Mouse (Mus musculus): ENCODE results near the gene Pdcd1lg2.
"Not testable (repeated sequence)": the region's sequence is repeated elsewhere in the genome, so short reads cannot be mapped to it uniquely, and the experiment has no call there.

The Pdcd1lg2 gene

DNA sequence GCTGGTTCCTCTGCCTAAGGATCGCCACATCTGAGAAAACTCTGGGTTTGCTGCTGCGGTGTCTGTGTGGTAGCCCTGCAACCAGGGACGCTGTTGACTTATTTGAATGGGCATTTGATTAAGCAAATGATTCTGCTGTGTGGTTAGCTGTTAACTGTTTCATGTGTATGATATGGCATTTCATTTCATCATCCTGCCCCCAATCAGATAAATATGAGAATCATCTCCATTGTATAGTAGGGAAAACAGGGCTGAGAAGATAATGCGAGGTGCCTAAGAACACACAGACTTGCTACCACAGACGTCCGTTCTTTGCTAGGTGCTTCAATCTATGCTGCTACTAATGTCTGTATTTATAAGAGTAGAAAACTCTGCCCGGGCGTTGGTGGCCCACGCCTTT is 26.3 kb upstream of the Pdcd1lg2 start:
- no peak for DNase-seq

DNA sequence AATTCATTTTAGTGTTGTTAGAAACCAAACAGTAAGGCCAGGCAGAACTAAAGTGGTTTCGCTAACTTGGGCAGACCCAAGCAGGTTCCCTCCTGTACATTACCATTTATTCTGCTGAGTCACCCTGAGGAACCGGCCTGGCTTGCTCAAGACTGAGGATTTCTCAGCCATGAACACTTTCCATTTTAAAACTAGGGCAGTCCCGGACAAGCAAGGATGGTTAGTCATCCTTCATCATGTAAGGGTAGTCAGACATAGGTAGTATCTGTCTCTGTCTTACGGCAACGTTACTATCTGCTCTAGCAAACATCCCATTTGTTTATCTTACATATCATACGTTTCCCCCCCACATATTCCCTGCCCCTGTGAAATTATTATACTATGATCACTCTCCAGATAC is 25.7 kb upstream of the Pdcd1lg2 start:
- DNase-seq: no peak

DNA sequence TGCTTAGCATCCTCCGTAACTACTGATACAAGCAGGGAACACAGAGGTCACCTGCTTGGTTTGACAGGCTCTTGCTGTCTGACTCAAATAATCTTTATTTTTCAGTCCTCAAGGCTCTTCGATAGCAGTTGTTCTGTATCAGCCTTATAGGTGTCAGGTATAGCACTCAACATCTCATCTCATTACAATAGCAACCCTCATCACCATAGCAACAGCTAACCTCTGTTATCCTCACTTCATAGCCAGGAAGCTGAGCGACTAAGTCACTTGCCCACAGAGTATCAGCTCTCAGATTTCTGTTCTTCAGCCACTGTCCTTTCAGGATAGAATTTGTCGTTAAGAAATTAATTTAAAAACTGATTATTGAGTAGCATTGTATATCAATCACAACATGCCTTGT is 24.9 kb upstream of the Pdcd1lg2 start:
- DNase-seq: no peak

DNA sequence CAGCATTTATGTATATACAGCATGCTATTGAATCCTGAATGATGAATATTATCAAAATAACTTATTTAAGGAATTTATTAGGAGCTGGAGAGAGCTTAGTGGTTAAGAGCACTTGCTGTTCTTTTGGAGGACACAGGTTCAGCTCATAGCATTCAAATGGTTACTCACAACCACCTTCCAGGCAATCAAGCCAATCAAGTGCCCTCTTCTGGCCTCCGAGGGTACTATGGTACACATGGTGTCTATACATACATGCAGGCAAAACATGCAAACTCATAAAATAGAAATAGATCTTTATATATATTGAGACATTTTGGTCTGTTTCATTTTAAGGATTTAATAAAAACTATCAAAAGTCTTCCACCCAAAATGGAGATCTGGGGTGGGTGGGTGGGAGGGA is 21.9 kb upstream of the Pdcd1lg2 start:
- DNase-seq: no peak

DNA sequence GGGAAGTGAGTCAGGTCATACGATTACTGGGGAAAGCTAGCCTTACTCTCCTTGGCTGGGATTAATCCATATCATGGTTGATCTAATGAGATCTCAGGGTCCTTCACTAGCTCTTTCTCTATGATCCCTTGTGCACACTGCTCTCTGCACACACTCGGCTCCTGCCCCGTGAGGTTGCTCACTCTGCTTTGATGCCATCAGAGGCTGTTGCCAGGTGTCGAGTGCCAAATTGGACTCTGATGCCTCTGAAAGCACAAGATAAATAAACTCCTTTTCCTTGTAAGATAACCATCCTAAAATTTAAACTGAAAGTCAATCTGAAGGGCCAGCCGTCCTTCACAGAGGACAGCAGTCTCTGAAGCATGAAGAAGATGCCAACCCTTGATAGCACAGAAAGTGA is 20.2 kb upstream of the Pdcd1lg2 start:
- DNase-seq: no peak

DNA sequence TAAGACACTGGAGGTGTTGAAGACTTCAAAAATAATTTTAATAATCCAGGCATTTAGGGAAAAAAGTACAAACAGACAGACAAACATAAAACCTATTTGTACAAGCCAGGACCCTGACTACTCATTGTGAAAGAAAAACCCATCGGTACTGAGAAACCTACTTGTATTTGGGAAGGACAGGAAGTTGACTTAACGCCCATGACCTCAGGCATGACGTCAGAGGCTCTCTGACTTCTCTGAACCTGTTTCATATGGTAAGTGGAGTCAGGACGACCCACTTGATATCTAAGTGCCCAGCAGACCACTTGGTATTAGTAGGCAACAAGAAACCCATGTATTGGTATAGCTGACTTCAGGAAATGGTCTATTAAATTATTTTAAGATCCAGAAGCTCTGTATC is 19.4 kb upstream of the Pdcd1lg2 start:
- DNase-seq: no peak

DNA sequence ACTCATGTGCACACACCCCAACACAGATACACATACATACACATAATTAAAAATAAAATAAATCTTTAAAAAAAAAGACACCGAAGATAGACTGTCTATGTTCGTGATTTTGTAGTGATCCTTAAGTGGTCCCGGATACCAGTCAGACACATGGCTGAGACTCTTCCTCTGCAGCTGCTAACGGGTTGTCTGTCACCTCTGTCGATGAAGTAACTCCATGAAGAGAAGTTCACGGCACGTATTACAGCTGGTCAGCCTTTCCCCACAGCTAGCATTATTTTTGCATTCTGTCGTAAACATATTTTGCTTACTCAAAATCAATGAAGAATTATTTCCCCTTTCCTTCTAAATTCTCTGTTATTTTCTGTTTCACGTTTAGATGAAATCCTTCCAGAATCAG is 17.4 kb upstream of the Pdcd1lg2 start:
- DNase-seq: no peak

DNA sequence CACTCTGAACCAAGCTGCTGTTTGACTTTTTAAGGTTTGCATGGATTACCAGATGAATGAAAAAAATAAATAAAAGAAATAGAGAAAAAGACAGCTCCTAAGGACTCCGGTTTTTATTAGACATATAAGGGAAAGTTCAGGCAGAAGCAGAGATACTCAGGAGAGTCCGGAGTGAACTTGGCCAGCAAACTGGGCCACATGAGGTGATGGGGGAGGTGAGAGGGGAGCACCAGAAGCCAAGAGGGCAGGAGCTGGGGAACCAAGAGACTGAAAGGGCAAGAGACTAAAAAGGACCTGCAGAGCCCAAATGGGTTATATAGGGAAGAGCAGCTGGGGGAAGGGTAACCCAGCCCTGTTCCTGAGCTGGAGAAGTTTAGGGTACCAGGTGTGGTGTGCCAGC is 16.0 kb upstream of the Pdcd1lg2 start:
- no peak for DNase-seq

DNA sequence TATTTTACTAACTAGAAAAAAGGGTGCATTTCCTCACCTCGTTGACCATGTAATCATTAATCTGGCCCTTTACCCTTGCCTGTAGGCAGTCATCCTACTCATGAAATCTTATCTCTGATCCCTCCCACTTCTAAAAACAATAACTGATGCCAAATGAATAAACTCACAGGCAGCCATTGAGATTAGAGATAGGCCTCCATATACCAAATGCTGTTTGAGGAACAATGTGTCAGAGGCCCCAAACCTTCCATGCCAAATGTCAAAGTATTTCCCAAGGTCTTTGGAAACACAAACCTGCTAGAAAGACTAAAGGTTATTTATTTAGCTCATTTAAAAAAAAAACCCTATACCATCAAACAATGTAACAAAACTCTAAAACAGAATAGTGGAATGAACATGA is 14.4 kb upstream of the Pdcd1lg2 start:
- no peak for DNase-seq

DNA sequence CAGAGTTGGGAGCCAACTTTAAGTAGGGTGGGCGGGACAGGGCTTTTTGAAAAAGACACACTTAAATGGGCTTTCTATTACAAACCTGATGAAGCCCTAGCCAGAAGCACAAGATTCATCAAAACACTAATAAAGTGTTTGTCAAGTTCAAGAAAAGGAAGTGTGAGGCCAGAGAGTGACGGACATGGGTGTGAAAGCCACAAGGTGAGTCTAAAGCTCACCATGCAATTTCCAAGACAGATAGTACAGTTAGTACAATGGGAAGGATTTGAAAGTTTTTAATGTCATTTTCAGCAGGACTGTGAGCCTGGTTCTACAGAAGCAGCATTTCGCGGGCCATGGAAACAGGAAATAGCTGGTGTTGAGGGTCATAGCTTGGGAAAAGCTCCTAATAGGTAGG is 10.9 kb upstream of the Pdcd1lg2 start:
- DNase-seq: no peak

DNA sequence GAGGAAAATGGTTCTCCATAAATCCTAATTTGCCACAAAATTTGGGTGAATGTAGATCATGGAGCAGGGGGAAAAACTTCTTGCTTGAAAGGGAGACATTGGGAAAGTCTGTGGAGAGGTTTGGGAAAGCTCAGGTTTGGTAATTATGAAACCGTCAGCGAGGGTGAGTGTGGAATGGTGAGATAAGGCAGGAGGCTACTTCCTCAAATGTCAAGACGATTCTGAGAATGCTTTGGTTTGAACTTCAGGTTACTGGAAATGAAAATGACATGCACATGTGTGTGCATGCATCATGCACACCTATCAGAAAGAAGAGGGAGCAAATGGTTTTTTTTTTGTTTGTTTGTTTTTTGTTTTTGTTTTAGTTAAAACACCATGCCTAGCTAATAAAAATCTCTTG is 10.3 kb upstream of the Pdcd1lg2 start:
- DNase-seq: no peak

DNA sequence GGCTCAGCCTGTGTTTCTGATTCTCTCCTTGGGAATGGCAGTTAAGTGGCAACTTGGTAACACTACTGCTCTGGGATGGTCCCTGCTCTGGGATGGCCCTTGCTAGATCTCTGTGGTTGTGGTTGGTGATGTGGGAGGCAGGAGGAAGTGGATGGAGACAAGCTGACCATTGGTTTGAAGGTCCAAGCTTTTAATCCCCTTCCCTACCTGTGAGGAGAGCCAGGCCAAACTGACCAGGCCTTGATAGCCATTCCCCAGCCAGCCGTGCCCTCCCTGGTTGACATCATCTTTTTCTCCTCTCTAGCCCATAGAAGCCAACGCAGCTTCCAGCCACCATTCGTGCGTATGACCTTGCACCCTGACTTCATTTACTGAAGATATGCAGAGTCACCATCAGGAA is 8.1 kb upstream of the Pdcd1lg2 start:
- no peak for DNase-seq

DNA sequence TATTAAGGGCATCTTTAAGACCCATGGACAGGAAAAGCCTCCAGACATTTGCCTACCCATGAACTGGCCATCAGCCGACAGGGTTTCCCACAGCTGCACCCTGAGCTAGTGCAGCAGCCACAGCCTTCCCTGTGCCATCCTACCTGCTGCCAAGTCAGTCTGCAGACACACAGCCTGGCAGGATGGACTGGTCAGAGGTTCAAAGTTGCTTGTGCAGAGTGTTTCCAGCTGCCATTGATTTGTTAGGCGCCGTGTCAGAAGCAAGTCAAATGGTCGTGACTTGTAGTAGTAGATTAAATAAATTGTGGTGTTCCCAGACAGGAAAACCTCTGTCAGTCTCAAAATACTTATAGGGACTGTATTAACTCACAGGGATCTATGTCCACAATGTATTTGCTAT is 7.5 kb upstream of the Pdcd1lg2 start:
- DNase-seq: no peak

DNA sequence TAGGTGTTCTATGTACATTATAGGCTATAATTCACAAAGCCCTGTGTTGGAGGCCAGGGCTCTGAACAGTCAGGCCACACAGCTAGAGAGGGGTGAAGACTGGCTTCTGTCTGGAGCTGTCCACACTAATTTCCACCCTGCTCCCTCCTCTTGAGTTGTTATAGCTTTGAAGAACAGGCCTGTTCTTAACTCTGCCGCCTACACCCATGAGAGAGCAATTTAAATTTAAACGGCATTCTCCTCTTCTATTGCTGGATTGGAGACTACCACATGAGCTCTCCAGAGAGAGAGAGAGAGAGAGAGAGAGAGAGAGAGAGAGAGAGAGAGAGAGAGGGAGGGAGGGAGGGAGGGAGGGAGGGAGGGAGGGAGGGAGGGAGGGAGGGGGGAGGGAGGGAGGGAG is 5.3 kb upstream of the Pdcd1lg2 start:
- no peak for DNase-seq

DNA sequence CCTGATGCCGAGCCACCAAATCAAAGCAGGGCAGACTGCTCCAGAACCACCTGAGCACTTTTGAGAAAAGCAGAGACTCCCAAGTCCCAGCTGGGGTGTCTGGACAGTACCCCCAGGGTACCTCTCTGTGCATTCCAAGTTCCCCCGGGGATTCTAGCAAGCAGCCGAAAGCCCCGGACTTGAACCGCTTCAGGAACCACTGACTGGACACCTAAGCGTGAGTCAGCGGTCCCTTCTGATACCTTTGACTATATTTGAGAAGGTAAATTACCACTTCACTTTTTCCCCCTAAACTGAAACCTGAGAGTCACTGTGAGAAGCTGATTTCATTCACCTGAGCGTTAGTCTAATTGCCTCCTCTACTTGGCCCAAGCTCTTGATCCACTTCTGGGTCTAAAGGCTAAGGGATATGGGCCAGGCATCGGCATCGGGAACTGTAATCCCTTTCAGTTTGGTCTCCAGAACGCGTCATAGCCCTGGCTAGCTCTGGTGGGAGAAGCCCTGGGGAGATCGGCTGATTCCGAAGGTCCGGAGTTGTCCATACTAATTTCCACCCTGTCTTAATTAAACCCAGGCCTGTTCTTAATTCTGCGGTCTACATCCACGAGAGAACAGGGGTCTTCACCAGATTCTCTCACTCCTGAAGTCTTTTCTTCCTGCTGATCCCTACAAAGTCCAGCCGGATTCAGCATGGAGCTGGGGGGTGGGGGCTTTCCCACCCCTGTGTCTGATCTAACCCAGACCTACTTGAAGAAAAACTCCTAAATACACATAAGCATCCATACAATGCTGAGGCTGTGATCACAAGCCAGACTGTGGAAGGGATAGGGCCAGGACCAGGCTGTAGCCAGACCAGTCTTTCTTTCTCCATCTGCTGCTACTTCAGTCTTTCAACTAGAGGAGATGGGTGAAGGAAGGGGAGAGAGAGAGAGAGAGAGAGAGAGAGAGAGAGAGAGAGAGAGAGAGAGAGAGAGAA is 4.4 kb upstream of the Pdcd1lg2 start:
- no peak for DNase-seq

DNA sequence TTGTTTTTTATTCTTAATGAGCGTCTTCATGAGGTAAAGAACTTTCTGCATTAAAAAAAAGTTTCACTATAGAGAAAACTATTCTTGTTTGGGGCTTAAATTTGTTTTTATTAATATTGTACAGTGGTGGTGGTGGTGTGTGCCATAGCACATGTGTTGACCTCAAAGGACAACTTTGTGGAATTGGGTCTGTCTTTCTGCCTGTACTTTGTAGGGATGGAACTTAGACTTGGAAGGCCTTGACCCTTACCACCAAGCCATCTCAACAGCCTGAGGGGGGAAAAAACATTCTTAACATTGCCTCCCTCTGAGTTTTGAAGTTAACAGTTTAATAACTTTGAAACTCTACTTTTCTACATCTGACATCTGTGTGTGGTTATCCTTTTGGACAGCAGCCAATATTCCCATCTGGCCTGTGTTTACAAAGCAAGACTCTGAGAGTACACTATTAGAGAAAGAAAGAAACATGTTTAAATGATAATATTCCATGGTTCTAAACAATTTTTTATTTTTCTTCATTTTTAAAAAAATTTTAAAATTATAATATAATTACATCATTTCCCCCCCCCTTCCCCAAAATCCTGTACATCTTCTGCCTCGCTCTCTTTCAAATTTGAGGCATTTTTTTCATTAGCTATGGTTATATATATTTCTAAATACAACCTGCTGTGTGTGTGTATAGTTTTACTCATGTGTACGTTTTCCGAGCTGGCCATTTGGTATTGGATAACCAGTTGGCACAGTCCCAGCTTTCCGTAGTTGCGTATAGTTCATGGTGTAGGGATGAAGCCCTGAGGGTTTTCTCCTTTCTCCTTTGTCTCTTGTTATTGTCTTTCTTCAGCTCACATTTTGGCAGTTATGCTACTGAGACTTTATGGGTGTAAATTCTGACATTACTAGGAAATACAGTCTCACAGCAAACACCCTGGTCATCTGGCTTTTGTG is 2.0 kb downstream of the Pdcd1lg2 start:
- DNase-seq: no peak

DNA sequence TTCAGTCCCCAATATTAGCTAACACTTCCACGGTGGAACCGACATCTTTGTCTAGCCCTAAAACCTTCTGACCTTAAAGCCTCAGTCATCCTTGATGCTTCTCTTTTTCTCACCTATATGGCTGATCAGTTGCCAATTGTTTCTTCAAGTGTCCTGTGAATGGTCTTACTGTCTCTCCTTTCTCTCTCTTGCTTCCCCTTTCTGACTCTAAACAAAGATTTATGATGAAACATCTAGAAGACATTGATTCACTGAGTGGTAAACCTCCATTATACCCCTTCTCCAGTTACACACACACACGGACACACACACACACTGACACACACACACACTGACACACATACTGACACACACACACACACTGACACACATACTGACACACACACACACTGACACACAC is 3.8 kb downstream of the Pdcd1lg2 start:
- DNase-seq: no peak

DNA sequence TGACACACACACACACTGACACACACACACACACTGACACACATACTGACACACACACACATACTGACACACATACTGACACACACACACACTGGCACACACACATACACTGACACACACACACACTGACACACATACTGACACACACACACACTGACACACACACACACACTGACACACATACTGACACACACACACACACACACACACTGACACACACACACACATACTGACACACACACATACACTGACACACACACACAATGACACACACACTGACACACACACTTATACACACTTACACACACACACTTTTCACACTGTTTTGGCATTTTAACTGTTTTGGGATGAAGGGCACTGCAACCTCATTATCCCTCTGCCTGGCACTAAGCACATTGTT is 4.2 kb downstream of the Pdcd1lg2 start:
- not testable (repeated sequence) for DNase-seq

DNA sequence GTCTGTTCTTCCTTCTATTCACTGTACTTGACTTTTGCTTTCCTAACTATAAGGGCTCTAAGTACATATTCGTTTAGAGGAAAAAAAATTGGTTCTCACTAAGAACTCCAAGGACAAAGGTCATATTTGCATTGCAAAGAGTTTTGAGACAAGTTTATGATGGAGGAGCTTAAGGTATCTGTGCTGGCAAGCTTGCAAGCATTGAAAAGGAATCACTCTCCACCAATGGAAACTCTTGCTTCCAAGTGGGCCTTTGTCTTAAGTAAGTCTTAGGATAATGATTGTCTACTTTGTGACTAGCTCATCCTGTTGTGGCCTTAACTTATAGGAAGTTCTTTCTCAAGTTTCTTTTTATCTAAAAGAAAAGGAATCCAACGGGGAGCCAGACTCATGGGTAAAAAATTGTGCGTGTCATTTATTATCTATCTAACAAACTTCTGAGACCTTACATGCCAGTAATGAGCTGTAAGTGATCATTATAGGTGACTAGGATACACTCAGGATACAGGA is 5.7 kb downstream of the Pdcd1lg2 start:
- no peak for DNase-seq

DNA sequence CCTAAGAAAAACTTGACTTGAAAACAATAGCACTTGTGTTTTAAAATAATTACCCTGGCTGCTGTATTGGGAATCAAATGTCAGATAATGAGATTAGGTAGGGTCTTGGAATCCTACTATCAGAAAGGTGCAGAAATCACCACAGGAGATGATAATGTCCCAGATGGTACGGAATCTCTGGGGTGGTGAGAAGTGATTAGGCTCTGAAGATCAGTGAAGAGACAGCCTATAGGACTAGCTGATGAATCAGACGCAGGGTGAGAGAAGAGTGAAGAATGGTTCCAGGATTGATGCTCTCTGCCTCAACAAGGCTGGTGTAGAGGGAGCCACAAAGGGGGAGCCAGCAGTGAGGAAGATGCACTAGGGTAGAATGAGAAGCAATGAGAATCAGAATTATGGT is 6.5 kb downstream of the Pdcd1lg2 start:
- DNase-seq: no peak

DNA sequence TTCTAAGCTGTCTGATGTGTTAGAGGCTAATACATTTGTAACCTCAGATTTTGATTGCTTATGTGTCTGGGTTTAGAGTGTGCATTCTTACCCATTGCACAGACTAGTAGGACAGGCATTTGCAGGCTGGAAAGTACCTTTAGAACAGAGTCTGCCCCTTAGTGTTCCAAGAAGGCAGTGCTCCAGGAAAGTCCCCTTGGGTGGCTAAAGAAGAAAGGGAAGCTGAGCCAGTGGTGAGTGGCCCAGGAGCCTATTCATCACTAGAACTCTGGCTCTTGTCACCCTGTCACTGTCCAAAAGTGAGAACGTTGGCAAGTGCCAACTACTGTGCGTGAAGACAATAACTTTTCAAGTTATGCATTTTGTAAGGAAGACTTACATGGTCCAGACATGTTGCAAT is 7.2 kb downstream of the Pdcd1lg2 start:
- DNase-seq: no peak

DNA sequence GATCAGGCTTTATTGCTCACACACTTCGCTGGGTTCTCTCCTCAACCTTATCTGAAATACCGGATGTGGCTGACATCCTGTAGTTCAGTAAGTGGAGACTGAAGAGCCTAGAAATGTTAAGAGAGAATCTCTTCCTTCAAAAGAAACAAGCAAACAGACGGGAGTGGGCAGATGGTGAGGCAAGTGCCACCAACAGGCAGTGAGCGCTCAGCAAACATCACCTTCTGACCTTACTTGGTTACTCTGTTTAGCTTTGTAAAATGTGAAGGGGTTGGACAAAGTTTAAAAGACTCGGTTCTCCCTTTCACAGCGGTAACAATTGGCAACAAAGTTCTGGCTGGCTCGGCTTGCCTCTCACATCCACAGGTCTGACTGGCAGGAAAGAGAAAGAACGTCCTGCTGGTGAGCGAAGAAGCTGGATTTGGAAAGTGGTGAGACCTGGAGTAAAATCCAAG is 8.0 kb downstream of the Pdcd1lg2 start:
- DNase-seq: peak; percentile 51

DNA sequence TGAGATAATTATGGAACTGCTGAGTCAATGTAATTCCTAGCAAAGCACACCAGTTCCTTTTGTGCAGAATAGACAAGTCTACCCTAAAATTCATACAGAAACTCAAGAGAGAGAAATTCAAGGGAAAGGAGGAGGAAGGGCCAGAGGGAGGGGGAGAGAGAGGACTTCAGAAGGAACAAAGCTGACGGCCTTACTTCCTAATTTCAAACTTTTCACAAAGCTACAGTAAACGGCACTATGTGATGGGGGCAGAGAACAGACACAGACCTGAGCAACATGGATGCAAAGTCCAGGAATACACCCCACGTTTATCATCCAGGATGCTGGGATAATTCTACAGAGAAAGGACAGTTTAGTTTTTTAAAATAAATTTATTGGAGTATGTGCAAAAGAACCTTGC is 8.8 kb downstream of the Pdcd1lg2 start:
- no peak for DNase-seq

DNA sequence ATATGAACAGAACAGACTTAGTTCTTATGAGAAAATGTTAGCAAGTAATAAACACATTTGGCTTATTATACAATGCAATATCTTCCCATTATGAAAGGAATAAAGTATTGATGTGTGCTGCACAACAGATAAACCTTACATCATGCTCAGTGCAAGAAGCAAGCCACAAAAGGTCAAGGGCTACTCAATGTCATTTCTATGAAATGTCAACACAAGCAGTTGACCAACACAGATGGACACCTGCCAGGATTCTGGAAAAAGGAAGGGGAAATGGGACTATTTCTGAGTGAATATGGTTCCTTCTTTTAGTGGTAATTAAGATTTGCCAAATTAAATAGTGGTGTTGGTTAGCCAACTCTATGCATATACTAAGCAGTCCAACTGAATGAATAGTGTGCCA is 9.2 kb downstream of the Pdcd1lg2 start:
- no peak for DNase-seq
